Mouse (Mus musculus): ENCODE results near the gene Pa2g4.
"Not testable (repeated sequence)": the region's sequence is repeated elsewhere in the genome, so short reads cannot be mapped to it uniquely, and the experiment has no call there.

Pa2g4 gene

DNA sequence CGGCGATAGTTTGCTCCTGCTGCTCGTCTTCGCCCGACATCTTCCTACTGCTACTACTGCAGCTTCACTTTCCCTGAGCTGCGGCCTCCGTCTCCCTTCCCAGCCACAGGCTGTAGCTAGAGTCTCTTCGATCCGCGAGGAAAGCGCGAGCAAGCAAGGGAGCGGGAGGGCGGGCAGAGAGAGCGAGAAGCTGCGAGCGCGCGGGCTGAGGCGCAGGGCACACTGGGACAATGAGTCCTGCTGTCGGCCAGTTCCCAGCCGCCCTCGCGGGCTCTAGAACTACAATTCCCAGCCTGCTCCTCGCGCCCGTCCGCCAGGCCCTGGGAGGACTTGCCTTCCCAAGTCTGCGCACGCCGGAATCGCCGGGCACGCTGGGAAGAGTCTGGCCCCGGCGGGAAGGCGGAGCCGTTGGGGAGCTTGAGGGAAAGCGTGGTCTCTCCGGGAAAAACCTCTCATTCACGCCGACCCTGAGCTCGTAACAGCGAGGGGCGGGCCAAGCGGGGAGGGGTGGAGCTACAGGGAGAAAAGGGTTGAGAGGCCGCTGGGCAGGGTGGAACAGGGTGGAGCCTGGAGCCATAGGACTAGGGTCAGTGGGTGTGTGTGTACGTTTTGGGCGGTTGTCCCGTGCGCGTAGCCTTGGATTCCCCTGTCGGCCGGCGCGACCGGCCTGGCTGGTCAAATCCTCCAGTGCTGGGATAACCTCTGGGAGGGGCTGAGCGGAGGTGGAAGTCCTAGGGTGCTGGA is at the start of gene Pa2g4:
TSS of gene Pa2g4 (minus strand) at position 200 of the 744 bp plus-strand sequence.
- peak; percentile 96 to 99 for DNase-seq (ENCODE audit: low spot score in 2 of 2)

DNA sequence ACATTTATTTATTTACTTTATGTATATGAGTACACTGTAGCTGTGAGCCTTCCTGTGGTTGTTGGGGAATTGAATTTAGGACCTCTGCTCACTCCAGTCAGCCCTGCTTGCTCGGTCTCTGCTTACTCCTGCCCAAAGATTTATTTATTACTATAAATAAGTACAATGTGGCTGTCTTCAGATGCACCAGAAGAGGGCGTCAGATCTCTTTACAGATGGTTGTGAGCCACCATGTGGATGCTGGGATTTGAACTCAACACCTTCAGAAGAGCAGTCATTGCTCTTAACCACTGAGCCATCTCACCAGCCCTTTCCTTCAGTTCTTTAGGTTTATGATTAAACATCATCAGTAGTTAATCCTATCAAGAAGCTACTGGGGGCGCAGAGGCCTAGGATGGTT is 49.1 kb upstream of the Pa2g4 start:
- DNase-seq (ENCODE audit: low spot score in 2 of 2) = no peak

DNA sequence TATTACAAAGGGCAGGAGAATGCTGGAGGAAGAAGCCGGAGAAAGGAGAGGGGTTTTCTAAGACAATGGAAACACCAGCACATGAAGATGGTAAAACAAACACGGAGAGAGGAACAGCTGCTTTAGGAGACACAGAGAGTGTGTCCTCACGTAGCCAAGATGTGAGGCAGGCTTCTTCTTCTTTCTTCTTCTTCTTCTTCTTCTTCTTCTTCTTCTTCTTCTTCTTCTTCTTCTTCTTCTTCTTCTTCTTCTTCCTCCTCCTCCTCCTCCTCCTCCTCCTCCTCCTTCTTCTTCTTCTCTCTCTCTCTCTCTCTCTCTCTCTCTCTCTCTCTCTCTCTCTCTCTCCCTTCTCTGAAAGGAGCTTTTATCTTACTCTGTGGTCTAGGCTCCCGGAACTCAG is 48.0 kb upstream of the Pa2g4 start:
- not testable (repeated sequence) for DNase-seq (ENCODE audit: low spot score in 2 of 2)

DNA sequence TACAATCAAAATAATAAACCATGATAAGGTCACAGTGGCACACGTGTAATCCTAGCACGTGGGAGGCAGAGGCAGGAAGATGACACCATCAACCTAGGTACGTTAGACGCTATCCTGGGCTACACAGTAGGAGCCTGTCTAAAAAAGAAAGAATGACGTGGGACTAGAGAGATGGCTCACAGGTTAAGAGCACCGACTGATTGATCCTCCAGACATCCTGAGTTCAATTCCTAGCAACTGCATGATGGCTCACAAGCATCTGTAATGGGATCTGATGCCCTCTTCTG is 47.3 kb upstream of the Pa2g4 start:
- no peak for DNase-seq (ENCODE audit: low spot score in 2 of 2)

DNA sequence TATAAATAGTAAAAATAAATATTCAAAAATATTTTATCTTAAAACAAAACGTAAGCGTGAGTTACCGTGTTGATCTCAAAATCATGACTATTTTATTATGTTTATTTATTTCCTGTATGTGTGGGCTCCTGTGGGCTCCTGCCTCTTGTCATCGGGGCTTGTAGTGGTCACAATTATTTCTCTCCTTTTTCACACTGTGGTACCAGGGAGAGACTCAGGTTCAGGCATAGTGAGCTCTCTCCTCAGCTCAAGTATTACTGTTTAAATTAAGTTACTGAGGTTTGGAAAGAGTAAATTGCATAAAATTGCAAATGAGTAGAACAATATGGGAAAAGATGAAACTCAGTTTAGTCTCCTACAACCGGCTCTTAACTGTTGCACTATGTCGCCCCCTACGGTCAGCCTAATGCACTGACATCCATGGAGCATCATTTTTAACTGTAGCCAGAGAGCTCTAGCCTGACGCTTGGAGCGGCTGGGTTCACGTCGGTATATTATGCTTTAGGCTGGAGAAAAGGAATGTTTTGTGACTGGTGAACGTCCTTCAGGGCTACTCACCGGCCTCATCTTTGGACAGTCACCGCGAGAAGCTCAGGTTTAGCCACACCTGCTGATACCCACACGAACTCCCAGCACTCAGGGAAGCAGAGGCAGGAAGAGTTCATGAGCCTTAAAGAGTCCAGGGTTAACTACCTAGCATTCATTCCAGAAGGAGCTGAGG is 46.8 kb upstream of the Pa2g4 start:
- peak; percentile 46 to 56 for DNase-seq (ENCODE audit: low spot score in 2 of 2)

DNA sequence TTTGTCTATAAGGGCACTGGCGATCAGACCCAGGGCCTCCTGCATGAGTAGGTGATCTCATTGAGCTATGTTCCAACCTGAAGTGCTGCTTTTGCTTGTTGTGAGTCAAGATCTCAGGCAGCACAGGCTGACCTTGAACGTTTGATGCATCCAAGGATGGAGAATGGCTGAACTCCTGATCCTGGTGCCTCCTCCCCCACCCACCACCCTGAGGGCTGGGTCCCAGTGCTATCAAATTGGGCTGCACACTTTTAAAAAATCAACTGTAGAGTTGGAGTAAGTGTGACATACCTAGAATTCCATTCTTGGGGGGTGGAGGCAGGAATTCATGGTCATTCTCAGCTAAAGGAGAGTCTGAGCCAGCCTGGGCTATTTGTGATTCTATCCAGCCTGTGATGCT is 40.7 kb upstream of the Pa2g4 start:
- no peak for DNase-seq (ENCODE audit: low spot score in 2 of 2)

DNA sequence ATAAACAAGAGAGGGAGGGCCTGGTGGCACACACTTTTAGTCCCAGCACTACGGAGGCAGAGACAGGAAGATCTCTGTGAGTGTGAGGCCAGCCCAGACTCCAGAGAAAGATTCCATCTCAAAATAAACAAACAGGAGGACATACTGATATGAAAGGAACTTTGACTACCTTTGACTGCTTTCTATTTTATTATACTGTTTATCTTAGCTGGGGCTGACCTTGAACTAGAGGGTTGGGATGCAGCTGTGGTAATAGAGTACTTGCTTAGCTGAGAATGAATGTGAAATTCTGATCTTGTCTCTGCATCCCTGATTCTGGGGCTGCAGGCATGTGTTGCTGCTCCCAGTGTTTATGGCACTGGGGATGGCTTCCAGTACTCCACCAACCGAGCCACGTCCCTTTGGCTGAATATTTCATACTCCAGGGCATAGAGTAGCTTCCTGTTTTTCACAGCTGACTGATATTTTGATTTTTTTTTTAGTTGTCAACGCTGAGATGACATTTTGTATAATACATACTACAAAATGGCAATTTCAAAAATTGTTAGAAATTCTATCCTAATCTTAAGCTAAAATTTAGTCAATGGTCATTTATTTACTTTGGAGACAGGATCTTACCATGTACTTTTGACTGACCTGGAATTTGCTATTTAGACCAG is 36.8 kb upstream of the Pa2g4 start:
- no peak for DNase-seq (ENCODE audit: low spot score in 2 of 2)

DNA sequence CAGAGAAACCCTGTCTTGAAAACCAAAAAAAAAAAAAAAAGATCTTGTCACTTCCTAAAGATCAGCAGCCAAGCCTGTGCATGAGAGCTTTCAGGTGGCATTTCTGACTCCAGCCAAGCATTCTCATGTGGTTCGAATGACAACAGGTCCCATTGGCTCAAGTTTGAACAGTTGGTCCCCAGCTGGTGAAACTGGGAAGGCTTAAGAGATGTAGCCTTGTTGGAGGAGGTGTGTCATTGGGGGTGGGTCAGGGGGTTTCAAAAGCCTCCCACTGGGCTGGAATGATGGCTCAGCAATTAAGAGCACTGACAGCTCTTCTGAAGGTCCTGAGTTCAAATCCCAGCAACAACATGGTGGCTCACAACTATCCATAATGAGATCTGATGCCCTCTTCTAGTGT is 35.7 kb upstream of the Pa2g4 start:
- DNase-seq (ENCODE audit: low spot score in 2 of 2) = no peak

DNA sequence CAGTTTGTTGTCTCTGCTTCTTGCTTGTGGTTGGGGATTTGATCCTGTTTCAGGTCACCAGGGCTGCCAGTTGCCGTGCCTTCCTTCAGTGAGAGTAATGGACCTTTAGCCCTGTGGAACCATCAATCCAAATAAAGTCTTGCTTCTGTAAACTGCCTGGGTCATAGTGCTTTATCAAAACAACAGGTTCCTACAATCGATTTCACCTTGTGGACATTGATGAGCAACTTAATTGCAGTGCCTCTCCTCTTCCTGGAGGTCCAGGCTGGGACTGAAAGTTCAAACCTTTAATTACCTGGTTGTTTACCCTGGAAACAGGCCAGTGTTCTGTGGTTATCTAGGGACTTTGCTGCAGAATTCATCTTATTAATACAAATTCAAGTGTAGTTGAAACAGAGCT is 32.7 kb upstream of the Pa2g4 start:
- DNase-seq (ENCODE audit: low spot score in 2 of 2) = no peak

DNA sequence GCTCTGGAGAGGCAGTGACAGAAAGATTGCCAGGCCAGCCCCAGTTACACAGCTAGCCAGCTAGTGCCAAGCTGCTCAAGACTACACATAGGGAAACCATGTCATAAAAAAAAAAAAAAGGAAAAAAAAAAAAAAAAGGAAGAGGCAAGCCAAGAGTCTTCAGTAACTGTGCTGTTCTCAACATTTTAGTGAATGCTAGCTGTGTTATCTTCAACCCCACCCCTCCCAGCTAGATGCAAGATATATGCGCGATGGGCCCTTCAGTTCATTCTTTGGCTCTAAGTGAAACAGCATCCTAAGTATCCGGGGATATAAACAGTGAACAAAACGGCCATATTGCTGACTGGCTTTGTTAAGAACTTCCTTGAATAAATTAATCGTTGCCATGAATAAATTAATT is 27.0 kb upstream of the Pa2g4 start:
- DNase-seq (ENCODE audit: low spot score in 2 of 2) = no peak

DNA sequence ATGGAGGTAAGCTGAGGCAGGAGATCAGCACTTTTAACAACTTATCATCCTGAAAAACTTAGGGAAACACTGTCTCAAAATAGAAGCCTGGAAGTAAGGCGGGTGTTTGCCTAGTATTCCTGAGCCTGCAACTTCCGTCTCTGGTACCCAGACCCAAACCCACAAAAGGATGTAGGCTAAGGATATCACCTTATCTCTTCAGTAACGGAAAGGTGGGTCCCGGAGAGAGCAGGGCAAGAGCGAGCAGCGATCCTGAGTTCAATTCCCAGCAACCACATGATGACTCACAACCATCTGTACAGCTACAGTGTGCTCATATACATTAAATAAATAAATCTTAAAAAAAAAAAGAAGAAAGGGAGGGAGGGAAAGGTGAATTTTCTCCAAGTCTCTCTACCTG is 25.6 kb upstream of the Pa2g4 start:
- no peak for DNase-seq (ENCODE audit: low spot score in 2 of 2)

DNA sequence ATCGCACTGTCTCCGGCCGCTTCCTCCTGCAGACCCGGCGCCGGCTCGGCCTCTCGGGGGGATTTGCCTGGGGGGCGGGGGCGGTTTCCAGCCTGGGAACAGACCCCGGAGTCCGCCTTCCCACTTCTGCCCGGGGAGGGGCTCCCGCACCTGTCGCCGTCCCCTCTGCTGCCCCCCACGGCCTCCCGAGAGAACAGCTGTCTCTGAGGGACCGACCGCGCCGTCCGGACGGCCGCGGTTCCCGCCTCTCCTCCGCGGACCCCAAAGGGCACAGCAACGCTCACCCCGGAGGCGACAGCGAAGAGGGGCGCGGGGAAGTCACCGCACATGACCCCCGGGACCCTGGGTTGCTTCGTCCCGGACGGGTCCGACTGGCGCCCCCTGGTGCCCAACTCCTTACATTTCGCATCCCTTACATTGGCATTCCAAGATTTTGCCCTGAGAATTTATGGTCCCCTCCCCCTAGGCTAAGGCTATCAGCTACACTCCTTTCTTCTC is 24.5 kb upstream of the Pa2g4 start:
- DNase-seq (ENCODE audit: low spot score in 2 of 2) = peak in 1 of 2 experiments; percentile 56

DNA sequence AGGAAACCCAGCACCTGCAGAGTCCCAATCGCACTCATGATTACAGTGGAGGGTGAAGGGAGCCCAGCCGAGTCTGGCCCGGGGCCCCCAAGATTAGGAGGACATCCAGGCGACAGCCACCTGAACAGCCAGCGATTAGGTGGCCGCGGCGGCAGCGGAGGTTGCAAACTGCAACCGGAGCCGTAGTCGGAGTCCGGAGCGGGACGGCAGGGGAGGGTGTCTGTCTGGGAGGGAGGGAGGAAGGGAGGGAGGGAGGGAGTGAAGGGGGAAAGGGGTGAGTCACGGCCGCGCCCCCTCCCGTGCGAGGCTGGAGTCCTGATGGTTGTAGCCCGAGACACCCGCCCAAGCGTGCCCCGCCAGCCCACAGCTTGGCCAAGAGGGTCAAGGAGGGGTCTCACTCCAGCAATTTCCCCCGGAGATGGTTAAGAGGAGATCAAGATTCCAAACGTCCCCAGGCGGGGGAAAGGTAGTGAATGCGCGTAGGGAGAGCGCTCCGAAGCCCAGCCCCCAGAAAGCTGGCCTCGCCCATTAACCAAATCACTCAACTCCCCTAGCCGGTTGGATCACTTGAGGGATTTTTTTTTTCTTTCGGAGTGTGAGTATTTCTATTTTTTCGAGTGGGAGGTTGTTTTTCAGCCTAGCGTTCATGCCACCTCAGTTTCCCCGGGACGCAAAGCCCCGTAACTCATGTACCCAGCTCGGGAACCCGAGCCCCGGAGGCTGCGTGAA is 23.8 kb upstream of the Pa2g4 start, which contains the start of gene Erbb3:
TSS of gene Erbb3 (minus strand) at position 189 of the 729 bp plus-strand sequence.
- DNase-seq (ENCODE audit: low spot score in 2 of 2) = peak; percentile 72 to 88

DNA sequence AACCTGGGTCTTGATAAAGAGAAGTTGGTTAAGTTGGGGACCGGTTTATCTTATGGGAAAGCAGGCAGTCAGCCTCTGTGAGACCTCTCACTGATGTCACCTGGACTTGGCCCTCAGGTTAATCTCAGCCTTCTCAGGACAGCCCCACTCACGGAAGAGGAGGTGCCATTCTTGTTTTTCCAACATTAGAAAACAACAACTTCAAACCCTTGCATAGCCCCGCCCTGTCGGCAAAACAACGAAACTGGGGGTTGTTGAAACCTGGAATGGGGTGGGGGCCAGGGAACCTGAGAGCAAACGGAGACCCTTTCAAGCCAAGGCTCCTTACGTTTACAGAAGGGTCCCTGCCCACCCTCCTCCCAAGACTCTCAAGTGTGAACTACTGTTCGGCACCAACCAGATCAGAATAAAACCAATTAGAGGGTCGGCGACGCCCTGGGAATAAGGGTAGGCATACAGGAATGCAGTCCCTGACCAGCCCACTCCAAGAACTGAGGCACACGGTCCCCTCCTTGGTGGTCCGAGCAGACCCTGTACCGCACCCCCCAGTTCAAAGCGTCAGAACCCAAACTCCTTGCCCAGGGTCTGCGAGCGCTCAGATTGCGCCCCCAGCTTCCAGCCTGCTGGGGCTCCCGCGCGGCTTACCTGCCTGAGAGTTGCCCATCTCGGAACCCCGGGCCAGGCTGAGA is 23.1 kb upstream of the Pa2g4 start:
- DNase-seq (ENCODE audit: low spot score in 2 of 2) = no peak

DNA sequence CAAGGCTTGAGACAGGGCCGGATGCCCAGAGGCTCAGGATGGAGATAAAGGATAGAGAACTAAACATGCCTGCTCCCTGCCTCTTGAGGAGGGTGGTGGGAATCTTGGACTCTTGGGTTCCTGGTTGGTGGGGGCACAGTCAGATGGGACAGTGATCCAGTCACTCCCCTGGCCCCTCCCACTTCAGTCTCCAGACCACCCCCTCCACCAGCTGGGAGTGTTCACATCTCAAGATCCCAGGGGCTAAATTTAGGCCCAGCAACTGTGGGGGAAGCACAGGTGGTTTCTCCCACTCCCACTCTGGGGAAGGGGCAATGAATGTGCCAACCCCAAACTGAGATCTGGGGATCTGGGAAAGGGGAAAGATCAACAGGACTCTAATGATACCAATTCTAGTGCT is 22.3 kb upstream of the Pa2g4 start:
- no peak for DNase-seq (ENCODE audit: low spot score in 2 of 2)

DNA sequence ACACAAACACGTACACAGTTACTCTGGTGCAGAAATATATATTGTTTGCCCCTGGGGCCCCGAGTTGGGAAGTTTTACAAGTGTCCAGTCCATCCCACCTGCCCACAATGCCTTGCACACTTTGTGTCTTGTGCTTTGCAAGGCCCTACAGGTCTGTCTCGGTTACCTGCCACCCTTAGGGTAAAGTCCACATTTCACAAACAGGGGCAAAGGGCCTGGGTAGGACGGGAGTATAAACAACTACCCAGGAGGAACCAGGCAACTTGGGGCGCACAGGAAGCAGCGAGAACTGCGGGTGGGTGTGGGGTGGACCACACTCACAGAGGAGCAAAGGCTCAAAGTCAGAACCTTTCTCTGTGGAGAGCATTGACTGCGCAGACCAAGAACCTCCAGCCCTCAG is 21.9 kb upstream of the Pa2g4 start:
- no peak for DNase-seq (ENCODE audit: low spot score in 2 of 2)

DNA sequence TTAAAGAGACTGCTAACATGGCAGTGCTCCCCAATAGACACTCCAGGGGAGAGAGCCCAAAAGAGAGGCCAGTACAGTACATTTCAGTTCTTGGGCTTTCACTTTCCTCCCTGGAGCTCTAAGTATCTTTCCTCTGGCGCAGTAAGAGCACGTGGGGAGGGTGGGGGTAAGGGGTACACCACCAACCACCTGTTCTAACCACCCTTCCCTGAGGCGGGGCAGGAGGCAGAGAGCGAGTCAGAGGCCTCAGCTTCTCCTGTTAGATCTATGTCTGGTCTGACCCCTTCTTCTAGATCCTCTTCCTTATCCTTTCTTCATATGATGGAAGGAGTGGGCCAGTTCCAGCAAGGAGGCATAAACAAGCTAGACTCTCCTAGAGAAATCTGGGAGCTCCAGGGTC is 21.3 kb upstream of the Pa2g4 start:
- DNase-seq (ENCODE audit: low spot score in 2 of 2) = no peak

DNA sequence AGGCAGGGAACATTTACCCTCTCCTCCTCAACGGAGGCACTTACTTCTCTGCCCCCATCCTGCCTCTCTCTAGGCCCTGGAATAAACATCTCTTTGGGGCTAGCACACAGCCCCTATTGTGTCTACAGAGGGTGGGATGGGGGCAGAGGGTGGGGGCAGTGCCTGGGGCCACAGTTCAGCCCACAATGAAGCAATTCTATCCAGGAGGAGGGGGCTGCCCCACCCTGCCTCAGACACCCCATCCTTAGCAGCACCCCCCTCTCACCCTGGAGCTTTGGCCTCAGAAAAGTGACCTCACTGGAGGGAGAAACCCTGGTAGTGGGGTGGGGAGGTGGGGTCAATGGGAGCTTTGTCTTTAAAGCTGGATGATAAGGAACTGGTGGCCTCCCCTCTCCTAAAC is 20.8 kb upstream of the Pa2g4 start:
- DNase-seq (ENCODE audit: low spot score in 2 of 2) = no peak

DNA sequence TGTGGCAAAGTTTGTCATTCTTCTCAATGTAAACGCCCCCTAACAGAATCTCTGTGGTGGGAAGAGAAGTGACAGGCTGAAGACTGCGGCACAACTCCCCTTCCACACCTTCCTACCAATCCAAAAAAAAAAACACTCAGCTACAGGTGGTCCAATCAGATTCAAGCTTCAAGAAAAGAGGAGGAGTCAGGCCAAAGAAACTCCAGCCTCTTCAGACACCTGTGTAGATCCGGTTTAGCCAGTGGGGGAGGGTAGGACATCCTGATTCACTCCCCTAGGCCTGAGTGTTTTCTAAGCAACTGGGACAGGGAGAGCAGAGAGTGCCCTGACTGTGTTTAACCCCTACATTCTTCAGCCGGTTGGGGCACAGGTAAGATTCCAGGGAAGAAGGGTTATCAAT is 18.6 kb upstream of the Pa2g4 start:
- peak; percentile 47 to 79 for DNase-seq (ENCODE audit: low spot score in 2 of 2)

DNA sequence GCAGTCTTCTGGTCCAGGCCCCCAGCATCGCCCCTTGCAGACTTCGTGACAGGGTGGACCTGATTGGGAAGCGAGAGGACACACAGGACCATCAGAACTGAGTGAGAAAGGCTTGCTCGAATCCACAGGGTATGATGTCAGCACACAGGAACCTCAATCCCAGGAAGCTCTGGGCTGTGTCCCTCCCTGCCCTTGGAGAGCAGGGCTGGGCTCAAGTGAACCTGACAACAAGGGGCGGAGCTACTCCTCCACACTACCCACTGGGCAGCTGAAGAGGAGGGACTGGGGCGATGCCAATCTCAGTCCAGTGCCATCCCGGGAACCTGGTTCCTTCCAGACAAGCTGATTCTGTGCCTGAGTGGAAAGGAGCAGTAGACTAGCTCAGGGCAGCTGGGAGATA is 17.9 kb upstream of the Pa2g4 start:
- peak in 1 of 2 experiments; percentile 37 for DNase-seq (ENCODE audit: low spot score in 2 of 2)

DNA sequence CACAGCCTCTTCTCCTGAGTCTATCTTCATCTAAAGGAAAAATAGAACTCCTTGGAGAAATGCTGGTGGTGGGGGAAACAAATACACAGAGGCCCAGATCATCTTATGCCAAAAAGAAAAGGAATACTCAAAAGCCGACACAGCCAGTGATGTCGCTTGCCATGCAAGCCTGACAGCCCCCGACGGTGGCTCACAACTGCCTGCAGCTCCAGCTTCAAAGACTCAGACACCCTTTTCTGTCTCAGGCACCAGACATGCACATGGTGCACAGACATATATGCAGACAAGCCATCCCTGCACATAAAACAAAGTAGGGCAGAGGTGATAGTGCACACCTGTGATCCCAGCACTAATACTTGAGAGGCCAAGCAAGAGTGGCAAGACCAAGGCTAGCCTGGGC is 13.9 kb upstream of the Pa2g4 start:
- DNase-seq (ENCODE audit: low spot score in 2 of 2) = no peak

DNA sequence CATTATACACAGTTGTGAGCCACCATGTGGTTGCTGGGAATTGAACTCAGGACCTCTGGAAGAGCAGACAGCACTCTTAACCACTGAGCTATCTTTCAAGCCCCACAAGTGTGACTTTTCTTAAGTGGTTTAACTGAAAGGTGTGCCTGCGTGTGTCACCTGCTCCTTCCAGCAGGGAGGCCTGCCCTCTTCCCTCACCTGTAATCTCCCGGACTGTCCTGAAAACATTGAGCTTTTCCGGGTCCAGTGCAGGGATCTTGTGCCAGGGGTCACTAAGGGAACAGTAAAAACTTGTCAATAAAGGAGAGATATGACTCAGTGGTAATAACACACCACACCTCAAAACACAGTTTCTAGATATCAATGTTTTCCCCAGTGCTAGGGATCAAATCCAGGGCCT is 13.5 kb upstream of the Pa2g4 start:
- no peak for DNase-seq (ENCODE audit: low spot score in 2 of 2)

Measured in urinary bladder, adult 18-20 months (tissue).